ENCODE assay signal across 8 mouse cellular contexts in genomic region chr10:50910861-50911410, GRCm38 (mm10). TPM values are rescaled to one million over a fixed set of nuclear protein-coding genes. Genes with fewer than 3 reads are reported as not detected.
DNase-seq lines count a peak whose midpoint lies in the region; ATAC-seq and TF ChIP-seq lines count a peak whose summit lies in the region.

No protein-coding gene starts in this region.

- TF ChIP-seq CTCF in C2C12 (IDR thresholded peaks at IDR 0.05; ENCODE audit: control insufficient read depth, insufficient read depth, insufficient read length) (no peak), MEL (IDR thresholded peaks at IDR 0.05 in 2 of 3, conservative IDR thresholded peaks at IDR 0.05 in 1 of 3; ENCODE audit: control insufficient read depth in 1 of 3, insufficient read depth in 1 of 3, low read depth in 2 of 3, low read length in 3 of 3, poor library complexity in 1 of 3, severe bottlenecking in 1 of 3) (no peak)
- no peak for TF ChIP-seq CTCF in forebrain, postnatal 0 days (IDR thresholded peaks at IDR 0.05; ENCODE audit: low read depth)

- H3K27ac ChIP-seq in MEL (ENCODE audit: control insufficient read depth, low read depth, low read length), result no peak overlapping the region
- no peak overlapping the region for H3K27ac ChIP-seq in forebrain, postnatal 0 days (ENCODE audit: low read depth, low read length)
- H3K27ac ChIP-seq in liver, embryonic 12.5 days, result no peak overlapping the region

- H3K4me3 ChIP-seq in C2C12 (ENCODE audit: insufficient read depth, poor library complexity, severe bottlenecking), result no peak overlapping the region
- H3K4me3 ChIP-seq in MEL (ENCODE audit: control insufficient read depth in 1 of 2, insufficient read depth in 1 of 2, low read depth in 2 of 2, low read length in 2 of 2), result no peak overlapping the region
- H3K4me3 ChIP-seq in forebrain, postnatal 0 days (ENCODE audit: low read depth, low read length), result peak overlapping the region; percentile 16
- H3K4me3 ChIP-seq in liver, embryonic 12.5 days, result peak overlapping the region; percentile 4; the same call in 1 of the 2 replicates

- TF ChIP-seq POLR2A in MEL (IDR thresholded peaks at IDR 0.05; ENCODE audit: control insufficient read depth in 1 of 2, insufficient read depth in 1 of 2, low read depth in 1 of 2, low read length in 2 of 2, poor library complexity in 1 of 2), result no peak

- TF ChIP-seq RAD21 in MEL (IDR thresholded peaks at IDR 0.05; ENCODE audit: low read depth, low read length), result no peak

- no peak for DNase-seq in MEL (ENCODE audit: low read depth, low spot score)
- peak; percentile 52 for DNase-seq in forebrain, postnatal 0 days
- DNase-seq in layer of hippocampus, adult 9-11 months, result no peak
- DNase-seq in cerebellum, postnatal 10 days, result no peak
- DNase-seq in urinary bladder, postnatal 14 days (ENCODE audit: low spot score), result no peak
- no peak for DNase-seq in thymus, postnatal 36 days

- no peaks in the 10 kb centered on the region for H3K79me3 ChIP-seq in C2C12 (ENCODE audit: low read depth)

- H3K27me3 ChIP-seq in C2C12 (ENCODE audit: control insufficient read depth, insufficient read depth, insufficient read length) (no peaks in the 10 kb centered on the region), MEL (ENCODE audit: control insufficient read depth in 1 of 2, insufficient read depth in 2 of 2, low read length in 2 of 2) (peaks cover 1 to 4% of the 10 kb centered on the region in 2 experiments)
- peaks cover 67% of the 10 kb centered on the region for H3K27me3 ChIP-seq in forebrain, postnatal 0 days (ENCODE audit: insufficient read depth, low read length)
- peaks cover 67% of the 10 kb centered on the region for H3K27me3 ChIP-seq in liver, embryonic 12.5 days (replicated peaks)

- H3ac ChIP-seq in C2C12 (ENCODE audit: control insufficient read depth, insufficient read length, low read depth), result no peak overlapping the region

- ATAC-seq in forebrain, postnatal 0 days, result peak; percentile 95
- ATAC-seq in liver, embryonic 12.5 days, result no peak

- 3% methylated on average over 12 of the region's 12 CpGs for WGBS in forebrain, postnatal 0 days
- 7% methylated on average over 12 of the region's 12 CpGs for WGBS in liver, embryonic 12.5 days (ENCODE audit: insufficient replicate concordance)

- peak overlapping the region; percentile 41 for H3K4me2 ChIP-seq in forebrain, postnatal 0 days (ENCODE audit: low read depth)
- H3K4me2 ChIP-seq in liver, embryonic 12.5 days, result peak overlapping the region; percentile 14; the same call in 1 of the 2 replicates

- H3K9me3 ChIP-seq in MEL (replicated peaks; ENCODE audit: insufficient read depth, low read length), result no peaks in the 10 kb centered on the region
- H3K9me3 ChIP-seq in forebrain, postnatal 0 days (ENCODE audit: low read length), result no peaks in the 10 kb centered on the region
- no peaks in the 10 kb centered on the region for H3K9me3 ChIP-seq in liver, embryonic 12.5 days (replicated peaks)

- no peak for TF ChIP-seq EP300 in MEL (IDR thresholded peaks at IDR 0.05; ENCODE audit: low read depth in 1 of 2, low read length in 2 of 2)

- no peaks in the 10 kb centered on the region for H3K4me1 ChIP-seq in MEL (ENCODE audit: control insufficient read depth in 1 of 2, insufficient read depth in 2 of 2, low read length in 2 of 2)
- H3K4me1 ChIP-seq in forebrain, postnatal 0 days (ENCODE audit: insufficient read depth), result peaks cover 12% of the 10 kb centered on the region
- no peaks in the 10 kb centered on the region for H3K4me1 ChIP-seq in liver, embryonic 12.5 days

- no peaks in the 10 kb centered on the region for H3K79me2 ChIP-seq in C2C12 (ENCODE audit: control insufficient read depth, insufficient read depth)
- H3K79me2 ChIP-seq in MEL (ENCODE audit: control insufficient read depth, insufficient read depth, low read length, poor library complexity), result no peaks in the 10 kb centered on the region

- H3K9ac ChIP-seq in MEL (ENCODE audit: control insufficient read depth, low read depth, low read length, poor library complexity, severe bottlenecking), result no peak overlapping the region
- H3K9ac ChIP-seq in forebrain, postnatal 0 days, result no peak overlapping the region
- no peak overlapping the region for H3K9ac ChIP-seq in liver, embryonic 12.5 days

- H3K36me3 ChIP-seq in C2C12 (ENCODE audit: control insufficient read depth, insufficient read depth), result no peaks in the 10 kb centered on the region
- no peaks in the 10 kb centered on the region for H3K36me3 ChIP-seq in MEL (ENCODE audit: control insufficient read depth in 1 of 2, insufficient read depth in 2 of 2, low read length in 2 of 2)
- no peaks in the 10 kb centered on the region for H3K36me3 ChIP-seq in forebrain, postnatal 0 days (ENCODE audit: insufficient read depth)
- no peaks in the 10 kb centered on the region for H3K36me3 ChIP-seq in liver, embryonic 12.5 days

TF ChIP-seq in C2C12, 6 proteins besides CTCF, POLR2A, EP300 and RAD21:
- peak; percentile 80 for TF ChIP-seq USF1 (IDR thresholded peaks at IDR 0.05; ENCODE audit: low read depth)
- TF ChIP-seq FOSL1 (IDR thresholded peaks at IDR 0.05; ENCODE audit: insufficient read depth, low read length, poor library complexity, severe bottlenecking), result no peak
- no peak for TF ChIP-seq MYOG (IDR thresholded peaks at IDR 0.05; ENCODE audit: control insufficient read depth, extremely low read depth, insufficient read length)
- TF ChIP-seq MYOD1 (IDR thresholded peaks at IDR 0.05; ENCODE audit: control insufficient read depth, insufficient read length, low read depth), result peak; percentile 58
TF ChIP-seq in C2C12: peak in this region for 2.

TF ChIP-seq in MEL, 35 proteins besides CTCF, POLR2A, EP300 and RAD21:
- no peak for TF ChIP-seq SIN3A (IDR thresholded peaks at IDR 0.05; ENCODE audit: low read length)
- TF ChIP-seq USF1 (IDR thresholded peaks at IDR 0.05; ENCODE audit: low read depth, low read length), result peak; percentile 26; the same call in 1 of the 2 replicates

RNA-seq across cellular contexts. Expression of gene Sim1, which starts 16.4 kb away (rescaled TPM):
- polyA plus RNA-seq in C2C12 (2012; fragmentation: generic; extraction: Trizol) (not detected), MEL (2012; ENCODE audit: insufficient read depth in 1 of 2, insufficient read length in 2 of 2, low read depth in 1 of 2, low replicate concordance in 2 of 2, missing spikeins in 1 of 2) (not detected)
- total RNA-seq in MEL (2012; rRNA removed), result not detected in 2 replicates
- total RNA-seq in forebrain, postnatal 0 days (2014; rRNA removed), result 2.6 and 8.4 TPM in 2 replicates
- polyA plus RNA-seq in forebrain, postnatal 0 days (2015; fragmentation: Nextera tagmentation; extraction: Ambion mirVana), result 0.19 and 0.50 TPM in 2 replicates
- 0.02 TPM in 1 of 2 replicates, not detected in the other for polyA plus RNA-seq in liver, embryonic 12.5 days (2016; fragmentation: Nextera tagmentation; extraction: Ambion mirVana)

Comparison
In these comparisons a context has a peak if more than half of its experiments do, and no peak if none do; other contexts are left out.
1. H3K4me3 ChIP-seq: peak in forebrain, postnatal 0 days (single experiment) and liver, embryonic 12.5 days (single experiment); none in C2C12 (single experiment) and MEL (0 of 2).